Mouse (Mus musculus) olfactory bulb, adult 2 months (tissue): Measurements from ENCODE around the gene Ankrd31.

Experiments used
- CTCF ChIP-seq: fragments of 200-500 bp; IDR thresholded peaks from 2 replicates; pipeline ENCODE4 v1.5.1; 2012; ENCODE audit warnings: low read depth, mild to moderate bottlenecking, low read length, moderate library complexity; ENCODE audit not compliant: insufficient read depth
- POLR2A ChIP-seq: fragments of 200-500 bp; IDR thresholded peaks from 2 replicates; pipeline ENCODE4 v1.6.1; 2012; ENCODE audit warnings: mild to moderate bottlenecking, low read depth, low read length, moderate library complexity; ENCODE audit not compliant: insufficient read depth

- TF ChIP-seq POLR2A, result no peak
- no peak for TF ChIP-seq CTCF
Measured at GRCm38 (mm10) chr13:96956466-96956865, 208.4 kb downstream of the Ankrd31 start.
